Comparison of ENCODE assay signal across 14 mouse cellular contexts in the genomic region with DNA sequence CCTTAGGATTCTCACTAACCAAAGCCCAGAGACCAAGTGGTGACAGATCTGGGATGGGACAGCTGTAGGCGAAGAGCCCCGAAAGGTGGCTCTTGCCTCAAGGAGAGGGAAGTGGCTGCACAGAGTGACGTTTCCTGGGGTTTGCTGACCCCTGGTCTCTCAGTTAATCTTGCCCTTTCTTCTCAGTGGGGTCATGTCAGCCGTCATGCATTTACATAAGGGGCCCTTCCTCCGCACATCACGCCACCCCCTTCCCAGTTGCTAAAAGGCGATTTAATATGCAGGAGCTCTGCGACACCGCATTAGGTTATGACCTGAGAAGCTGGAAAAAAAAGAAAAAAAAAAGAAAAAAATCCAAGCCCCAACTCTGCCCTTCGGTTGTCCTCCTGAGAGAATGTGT.
"Had no signal": no experiment of that assay in that cellular context is flagged by ENCODE, and none has a peak within 500 bp of the region (broad histone marks: within the 10 kb centered on the region; RNA-seq: fewer than 3 reads in every experiment).

No protein-coding gene starts in this region.

- DNase-seq: kidney, adult 18-20 months; kidney, postnatal 14 days; layer of hippocampus, adult 9-11 months; liver, embryonic 13.5 days; lung, adult 2 months; lung, postnatal 14 days; lung, postnatal 4 days; midbrain, embryonic 14.5 days; thymus, adult 18-20 months; thymus, postnatal 14 days; thymus, postnatal 4 days had no signal

- H3K4me3 ChIP-seq: layer of hippocampus, adult 2 months; liver, embryonic 13.5 days; neural tube, embryonic 12.5 days had no signal

- H3K36me3 ChIP-seq: liver, embryonic 13.5 days; neural tube, embryonic 12.5 days had no signal

- H3K27me3 ChIP-seq: liver, embryonic 13.5 days; neural tube, embryonic 12.5 days had no signal

- H3K27ac ChIP-seq: layer of hippocampus, adult 2 months; liver, embryonic 13.5 days; neural tube, embryonic 12.5 days had no signal

- H3K4me1 ChIP-seq: liver, embryonic 13.5 days had no signal

- H3K4me2 ChIP-seq: liver, embryonic 13.5 days had no signal

- ATAC-seq: intestine, embryonic 16.5 days had no signal

- H3K9ac ChIP-seq: liver, embryonic 13.5 days; neural tube, embryonic 12.5 days had no signal

- H3K9me3 ChIP-seq: liver, embryonic 13.5 days had no signal
